Mouse (Mus musculus) ES-Bruce4 (cell line): ENCODE results near the gene Dpm3. TPM values are rescaled to one million over a fixed set of nuclear protein-coding genes. Genes with fewer than 3 reads are reported as not detected.

Experiments
- H3K27ac ChIP-seq: 2 replicates; pipeline ENCODE4 v1.5.1; 2012; ENCODE audit warnings: low read length, inconsistent platforms; ENCODE audit not compliant: insufficient read depth
- H3K27me3 ChIP-seq: 2 replicates; pipeline ENCODE4 v1.6.1; 2012; ENCODE audit warnings: mild to moderate bottlenecking, low read length, inconsistent platforms; ENCODE audit not compliant: control insufficient read depth, poor library complexity, insufficient read depth, severe bottlenecking
- H3K36me3 ChIP-seq: 2 replicates; pipeline ENCODE4 v1.6.1; 2012; ENCODE audit warnings: inconsistent platforms, mild to moderate bottlenecking, low read length, moderate library complexity; ENCODE audit not compliant: control insufficient read depth, poor library complexity, insufficient read depth, severe bottlenecking
- H3K4me1 ChIP-seq: one replicate; pipeline ENCODE4 v1.8.1; 2011; ENCODE audit warnings: low read length; ENCODE audit not compliant: control insufficient read depth, insufficient read depth
- H3K4me3 ChIP-seq: 2 replicates; pipeline ENCODE4 v1.5.1; 2011; ENCODE audit warnings: low read depth, mild to moderate bottlenecking, low read length
- H3K9ac ChIP-seq: 2 replicates; pipeline ENCODE4 v1.6.1; 2012; ENCODE audit warnings: low read depth, mild to moderate bottlenecking, inconsistent platforms; ENCODE audit not compliant: poor library complexity, severe bottlenecking
- H3K9me3 ChIP-seq: replicated peaks from 2 replicates; pipeline ENCODE4 v1.6.1; 2012; ENCODE audit warnings: mild to moderate bottlenecking, low read length, inconsistent platforms; ENCODE audit not compliant: control insufficient read depth, poor library complexity, insufficient read depth, severe bottlenecking
- CTCF ChIP-seq: IDR thresholded peaks from one replicate; pipeline ENCODE4 v1.8.1; 2011; ENCODE audit warnings: low read depth, low read length
- EP300 ChIP-seq: IDR thresholded peaks from 2 replicates; pipeline ENCODE4 v1.6.1; 2011; ENCODE audit warnings: low read depth, low read length; ENCODE audit not compliant: insufficient read depth
- POLR2A ChIP-seq: IDR thresholded peaks from one replicate; pipeline ENCODE4 v1.8.1; 2011; ENCODE audit warnings: low read length; ENCODE audit not compliant: insufficient read depth
- polyA plus RNA-seq: library from polyadenylated mRNA; stranded (reverse); fragments of >200 nt; gene quantifications from 2 replicates; pipeline ENCODE4 v1.2.4, GENCODE M21; 2011; ENCODE audit warnings: low read depth; ENCODE audit not compliant: missing spikeins, insufficient read depth, insufficient read length

Dpm3 gene
- polyA plus RNA-seq, 1 experiment: 36.7 TPM

GRCm38 (mm10) chr3:89247466-89247865 is 11.7 kb upstream of the Dpm3 start:
- TF ChIP-seq CTCF: no peak
- TF ChIP-seq POLR2A: no peak
- TF ChIP-seq EP300: no peak
- Histone ChIP-seq H3K4me3 (peak overlapping the region; percentile 11; the same call in 1 of the 2 replicates), H3K27me3 (no peaks in the 10 kb centered on the region), H3K27ac (no peak overlapping the region), H3K9ac (peak overlapping the region; percentile 84; the same call in 1 of the 2 replicates), H3K9me3 (no peaks in the 10 kb centered on the region), H3K4me1 (peaks cover 2% of the 10 kb centered on the region), H3K36me3 (0 out of 2 replicates have a peak, but pooled peaks cover 2% of the 10 kb centered on the region)

GRCm38 (mm10) chr3:89250435-89251040 is 8.6 kb upstream of the Dpm3 start:
- peaks cover 3% of the 10 kb centered on the region for H3K4me1 ChIP-seq
- peak overlapping the region; percentile 74 for H3K27ac ChIP-seq

GRCm38 (mm10) chr3:89251365-89251895 is 7.7 kb upstream of the Dpm3 start:
- Histone ChIP-seq H3K9ac (no peak overlapping the region), H3K9me3 (no peaks in the 10 kb centered on the region), H3K36me3 (0 out of 2 replicates have a peak, but pooled peaks cover 2% of the 10 kb centered on the region), H3K4me1 (peaks cover 3% of the 10 kb centered on the region), H3K27ac (peak overlapping the region; percentile 74), H3K27me3 (no peaks in the 10 kb centered on the region), H3K4me3 (peak overlapping the region; percentile 42)
- TF ChIP-seq POLR2A: no peak
- TF ChIP-seq EP300: no peak
- TF ChIP-seq CTCF: no peak

More at GRCm38 (mm10) chr3:89250435-89251040, 8.6 kb upstream of the Dpm3 start:
- Histone ChIP-seq H3K4me3 (no peak overlapping the region), H3K36me3 (0 out of 2 replicates have a peak, but pooled peaks cover 2% of the 10 kb centered on the region), H3K9ac (no peak overlapping the region), H3K27me3 (no peaks in the 10 kb centered on the region), H3K9me3 (no peaks in the 10 kb centered on the region)
- TF ChIP-seq CTCF (no peak), POLR2A (no peak), EP300 (no peak)

- no peaks in the 10 kb centered on the region for H3K9me3 ChIP-seq
- H3K9ac ChIP-seq: no peak overlapping the region
- no peaks in the 10 kb centered on the region for H3K27me3 ChIP-seq
- H3K27ac ChIP-seq: no peak overlapping the region
- no peaks in the 10 kb centered on the region for H3K36me3 ChIP-seq
- peaks cover 3% of the 10 kb centered on the region for H3K4me1 ChIP-seq
- H3K4me3 ChIP-seq: no peak overlapping the region
- TF ChIP-seq POLR2A (no peak), CTCF (no peak), EP300 (no peak)
Observed at GRCm38 (mm10) chr3:89254994-89255393, 4.2 kb upstream of the Dpm3 start.

- no peaks in the 10 kb centered on the region for H3K36me3 ChIP-seq
- no peak overlapping the region for H3K9ac ChIP-seq
- no peaks in the 10 kb centered on the region for H3K9me3 ChIP-seq
- TF ChIP-seq CTCF (no peak), POLR2A (no peak), EP300 (no peak)
- H3K4me1 ChIP-seq: peaks cover 3% of the 10 kb centered on the region
- no peak overlapping the region for H3K27ac ChIP-seq
- no peaks in the 10 kb centered on the region for H3K27me3 ChIP-seq
- no peak overlapping the region for H3K4me3 ChIP-seq
Observed at GRCm38 (mm10) chr3:89256177-89256576, 3.0 kb upstream of the Dpm3 start.

- H3K27me3 ChIP-seq: no peaks in the 10 kb centered on the region
- H3K27ac ChIP-seq: no peak overlapping the region
- no peak for TF ChIP-seq EP300
- TF ChIP-seq CTCF: no peak
- no peak for TF ChIP-seq POLR2A
- H3K9me3 ChIP-seq: no peaks in the 10 kb centered on the region
- H3K9ac ChIP-seq: no peak overlapping the region
- H3K36me3 ChIP-seq: no peaks in the 10 kb centered on the region
- peaks cover 2% of the 10 kb centered on the region for H3K4me1 ChIP-seq
- H3K4me3 ChIP-seq: no peak overlapping the region
Observed at GRCm38 (mm10) chr3:89260211-89260610, 1.1 kb downstream of the Dpm3 start.
